Mouse (Mus musculus) heart, embryonic 14.5 days (tissue): ENCODE data around the gene Pde11a. TPM values are rescaled to one million over a fixed set of nuclear protein-coding genes. Genes with fewer than 3 reads are reported as not detected.

ENCODE experiments used
- ATAC-seq: fragments of 200-750 bp; cut with Nextera tagmentation; 2 replicates; pipeline ENCODE4 v1.8.0; 2017; ENCODE audit warnings: low read depth, moderate TSS enrichment; ENCODE audit not compliant: insufficient number of reproducible peaks, insufficient read depth, low FRiP score
- H3K27ac ChIP-seq, 2 experiments: fragments of 200-500 bp in 1 of 2; fragments of 300-500 bp in 1 of 2; sonication (generic) in 1 of 2; replicated peaks in 1 of 2; 2 replicates each; pipeline ENCODE4 v1.5.1; 2012 to 2014; ENCODE audit warnings: low read depth in 2 of 2, low read length in 2 of 2, control low read depth in 1 of 2, mild to moderate bottlenecking in 1 of 2, mixed read lengths in 1 of 2; ENCODE audit not compliant: control insufficient read depth in 1 of 2, insufficient read depth in 1 of 2
- H3K27me3 ChIP-seq: fragments of 300-500 bp; sonication (generic); 2 replicates; pipeline ENCODE4 v1.6.1; 2014; ENCODE audit warnings: mild to moderate bottlenecking, low read length, control low read depth; ENCODE audit not compliant: control insufficient read depth, insufficient read depth
- H3K36me3 ChIP-seq: fragments of 300-500 bp; sonication (generic); 2 replicates; pipeline ENCODE4 v1.6.1; 2014; ENCODE audit warnings: mild to moderate bottlenecking, control low read depth, low read length, mixed read lengths; ENCODE audit not compliant: control insufficient read depth, insufficient read depth
- H3K4me1 ChIP-seq, 2 experiments: fragments of 200-500 bp in 1 of 2; fragments of 300-500 bp in 1 of 2; sonication (generic) in 1 of 2; 2 replicates each; pipeline ENCODE4 v1.6.1; 2012 to 2014; ENCODE audit warnings: low read length in 2 of 2, control low read depth in 1 of 2, mixed read lengths in 1 of 2; ENCODE audit not compliant: control insufficient read depth in 2 of 2, insufficient read depth in 2 of 2
- H3K4me2 ChIP-seq: fragments of 300-500 bp; sonication (generic); 2 replicates; pipeline ENCODE4 v1.6.1; 2014; ENCODE audit warnings: mild to moderate bottlenecking, low read length
- H3K4me3 ChIP-seq, 2 experiments: fragments of 200-500 bp in 1 of 2; fragments of 300-500 bp in 1 of 2; sonication (generic) in 1 of 2; 2 replicates each; pipeline ENCODE4 v1.5.1; 2012 to 2014; ENCODE audit warnings: low read length in 2 of 2, mild to moderate bottlenecking in 2 of 2, control low read depth in 1 of 2, low read depth in 1 of 2, moderate library complexity in 1 of 2; ENCODE audit not compliant: control insufficient read depth in 1 of 2, insufficient read depth in 1 of 2
- H3K9ac ChIP-seq: fragments of 300-500 bp; sonication (generic); 2 replicates; pipeline ENCODE4 v1.6.1; 2014; ENCODE audit warnings: mild to moderate bottlenecking, low read length
- H3K9me3 ChIP-seq: fragments of 300-500 bp; sonication (generic); 2 replicates; pipeline ENCODE4 v1.6.1; 2016; ENCODE audit warnings: low read length, control low read depth; ENCODE audit not compliant: control insufficient read depth
- WGBS: fragments of 180-500 bp; shearing (Covaris S2); extraction: QIAGEN DNeasy Blood & Tissue Kit; methylation state at CpG from one replicate; pipeline ENCODE4 v1.1.7; 2014; 5-methylcytosine and 5-hydroxymethylcytosine counted together
- polyA plus RNA-seq: library from polyadenylated mRNA; unstranded; fragments of >200 nt; fragmentation: Nextera tagmentation; extraction: Ambion mirVana; gene quantifications from 2 replicates; pipeline ENCODE4 v1.2.1, GENCODE M21; 2014

The Pde11a gene
- polyA plus RNA-seq, 1 experiment from 2014 or later, result 0.08 TPM

GRCm38 (mm10) chr2:75964051-75964450 is 374.5 kb downstream of the Pde11a start:
- peak overlapping the region in 1 of 2 experiments; percentile 17; a peak in 1 of 4 replicates for H3K4me3 ChIP-seq
- no peaks in the 10 kb centered on the region for H3K36me3 ChIP-seq
- no peaks in the 10 kb centered on the region for H3K27me3 ChIP-seq
- peak overlapping the region; percentile 64 for H3K4me2 ChIP-seq
- peak overlapping the region; percentile 57 for H3K9ac ChIP-seq
- peak overlapping the region; percentile 39 to 48; a peak in 3 of 4 replicates for H3K27ac ChIP-seq
- no peaks in the 10 kb centered on the region for H3K9me3 ChIP-seq
- WGBS, result 47% methylated on average over 5 of the region's 5 CpGs
- no peak for ATAC-seq
- peaks cover 25 to 32% of the 10 kb centered on the region in 2 experiments for H3K4me1 ChIP-seq

- Histone ChIP-seq H3K4me2 (no peak overlapping the region), H3K9me3 (no peaks in the 10 kb centered on the region), H3K27ac (0 out of 4 replicates have a peak overlapping the region, but pooled peaks of 1 of the 2 experiments have one; percentile 48), H3K27me3 (no peaks in the 10 kb centered on the region), H3K9ac (no peak overlapping the region), H3K4me3 (no peak overlapping the region), H3K4me1 (peaks cover 25 to 39% of the 10 kb centered on the region in 2 experiments), H3K36me3 (no peaks in the 10 kb centered on the region)
- 80% methylated on average over 10 of the region's 10 CpGs for WGBS
- no peak for ATAC-seq
These were observed 375.2 kb downstream of the Pde11a start for GRCm38 (mm10) chr2:75963211-75963840.

GRCm38 (mm10) chr2:75960366-75961330 is 377.9 kb downstream of the Pde11a start:
- Histone ChIP-seq H3K27ac (peak overlapping the region; percentile 63 to 80), H3K4me1 (peaks cover 29 to 41% of the 10 kb centered on the region in 2 experiments), H3K9me3 (no peaks in the 10 kb centered on the region), H3K4me2 (peak overlapping the region; percentile 54), H3K9ac (no peak overlapping the region), H3K4me3 (no peak overlapping the region), H3K27me3 (no peaks in the 10 kb centered on the region), H3K36me3 (no peaks in the 10 kb centered on the region)
- peak; percentile 60 for ATAC-seq
- WGBS, result 40% methylated on average over 15 of the region's 15 CpGs

GRCm38 (mm10) chr2:75959850-75960365 is 378.7 kb downstream of the Pde11a start:
- Histone ChIP-seq H3K36me3 (no peaks in the 10 kb centered on the region), H3K9me3 (no peaks in the 10 kb centered on the region), H3K27ac (peak overlapping the region; percentile 63 to 80), H3K4me2 (peak overlapping the region; percentile 54), H3K4me3 (no peak overlapping the region), H3K27me3 (no peaks in the 10 kb centered on the region), H3K4me1 (peaks cover 31 to 44% of the 10 kb centered on the region in 2 experiments), H3K9ac (peak overlapping the region; percentile 53; the same call in 1 of the 2 replicates)
- 9% methylated on average over 15 of the region's 15 CpGs for WGBS
- peak; percentile 57; the same call in 1 of the 2 replicates for ATAC-seq

GRCm38 (mm10) chr2:75959183-75959849 is 379.3 kb downstream of the Pde11a start:
- Histone ChIP-seq H3K4me2 (peak overlapping the region; percentile 54), H3K27ac (peak overlapping the region; percentile 63 to 80), H3K9ac (peak overlapping the region; percentile 53; the same call in 1 of the 2 replicates), H3K4me3 (no peak overlapping the region), H3K9me3 (no peaks in the 10 kb centered on the region), H3K27me3 (no peaks in the 10 kb centered on the region), H3K4me1 (peaks cover 28 to 38% of the 10 kb centered on the region in 2 experiments), H3K36me3 (no peaks in the 10 kb centered on the region)
- WGBS, result 25% methylated on average over 18 of the region's 18 CpGs
- no peak for ATAC-seq

GRCm38 (mm10) chr2:75955709-75956108 is 382.9 kb downstream of the Pde11a start:
- H3K9ac ChIP-seq, result no peak overlapping the region
- H3K36me3 ChIP-seq, result no peaks in the 10 kb centered on the region
- ATAC-seq, result no peak
- H3K27me3 ChIP-seq, result no peaks in the 10 kb centered on the region
- 31% methylated on average over 14 of the region's 14 CpGs for WGBS
- no peak overlapping the region for H3K4me3 ChIP-seq
- H3K4me1 ChIP-seq, result peaks cover 21 to 29% of the 10 kb centered on the region in 2 experiments
- no peaks in the 10 kb centered on the region for H3K9me3 ChIP-seq
- H3K4me2 ChIP-seq, result peak overlapping the region; percentile 16; the same call in 1 of the 2 replicates
- H3K27ac ChIP-seq, result no peak overlapping the region

- H3K4me1 ChIP-seq, result peaks cover 5 to 6% of the 10 kb centered on the region in 2 experiments; a peak in 3 of 4 replicates
- H3K4me2 ChIP-seq, result no peak overlapping the region
- 83% methylated on average over 5 of the region's 5 CpGs for WGBS
- H3K9me3 ChIP-seq, result no peaks in the 10 kb centered on the region
- H3K36me3 ChIP-seq, result no peaks in the 10 kb centered on the region
- no peak for ATAC-seq
- no peak overlapping the region for H3K9ac ChIP-seq
- no peak overlapping the region for H3K27ac ChIP-seq
- H3K27me3 ChIP-seq, result no peaks in the 10 kb centered on the region
- no peak overlapping the region for H3K4me3 ChIP-seq
These were observed 385.3 kb downstream of the Pde11a start for GRCm38 (mm10) chr2:75953320-75953719.
